Mouse (Mus musculus): ENCODE measurements around the gene Tmem108. TPM values are rescaled to one million over a fixed set of nuclear protein-coding genes. Genes with fewer than 3 reads are reported as not detected.

Gene Tmem108
- polyA plus RNA-seq, 2 experiments from 2014 or later: 1.0 to 3.2 TPM

DNA sequence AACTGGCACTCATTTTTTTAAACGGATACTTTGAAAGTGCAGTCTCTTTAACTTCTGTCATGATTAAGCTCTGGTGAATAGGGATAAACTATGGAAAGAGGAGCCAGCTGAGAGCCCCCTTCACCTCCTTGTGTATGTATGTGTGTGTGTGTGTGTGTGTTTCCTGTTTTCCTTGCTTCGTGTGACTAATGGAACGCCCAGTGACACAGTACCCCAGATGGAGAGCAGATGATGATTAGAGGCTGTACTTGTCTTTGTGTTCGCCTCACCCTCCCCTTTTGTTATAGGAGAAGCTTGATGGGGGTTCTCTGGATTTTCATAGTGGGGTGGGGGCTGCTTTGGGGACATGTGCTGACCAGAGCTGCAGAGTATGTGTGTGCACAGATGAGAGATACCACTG, 216.4 kb downstream of the Tmem108 start:
- no peak for ATAC-seq

DNA sequence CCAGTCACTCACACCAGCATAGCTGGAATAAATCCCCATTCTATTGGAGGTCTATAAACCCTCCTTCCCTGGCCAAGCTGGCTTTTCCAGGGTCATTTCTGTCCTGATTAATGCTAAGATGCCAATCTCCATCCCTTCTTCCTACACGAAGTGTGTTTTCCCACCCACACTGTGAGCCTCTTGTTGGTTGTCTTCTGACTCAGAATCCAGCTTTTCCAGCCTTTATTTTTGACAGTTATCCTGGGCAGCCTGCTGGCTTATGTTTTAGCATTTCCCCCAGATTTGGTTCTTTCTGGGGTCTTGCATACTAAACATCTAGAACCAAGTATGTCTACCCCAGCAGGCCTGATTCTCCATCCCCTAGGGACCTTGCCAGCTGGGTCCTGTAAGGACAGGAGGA, 217.0 kb downstream of the Tmem108 start:
- ATAC-seq: no peak

DNA sequence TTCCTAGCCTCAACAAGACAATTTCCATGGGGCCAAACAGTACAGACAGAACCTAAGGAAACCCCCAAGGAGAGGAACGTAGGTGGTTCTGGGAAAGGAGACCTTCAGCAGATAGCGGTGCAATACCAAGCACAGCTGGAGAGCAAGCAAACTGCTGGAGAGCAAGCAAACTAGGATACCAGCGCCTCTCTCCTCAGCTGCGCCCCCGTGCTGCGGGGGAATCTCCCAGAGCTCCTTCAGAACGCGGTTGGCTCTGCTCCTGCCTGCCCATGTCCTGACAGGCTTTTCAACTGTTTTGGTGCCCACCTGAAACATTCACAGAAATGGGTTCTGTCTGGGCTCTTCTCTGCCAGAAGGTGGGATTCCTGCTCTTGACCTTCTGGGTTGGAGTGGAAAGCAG, 221.1 kb downstream of the Tmem108 start:
- ATAC-seq: no peak

DNA sequence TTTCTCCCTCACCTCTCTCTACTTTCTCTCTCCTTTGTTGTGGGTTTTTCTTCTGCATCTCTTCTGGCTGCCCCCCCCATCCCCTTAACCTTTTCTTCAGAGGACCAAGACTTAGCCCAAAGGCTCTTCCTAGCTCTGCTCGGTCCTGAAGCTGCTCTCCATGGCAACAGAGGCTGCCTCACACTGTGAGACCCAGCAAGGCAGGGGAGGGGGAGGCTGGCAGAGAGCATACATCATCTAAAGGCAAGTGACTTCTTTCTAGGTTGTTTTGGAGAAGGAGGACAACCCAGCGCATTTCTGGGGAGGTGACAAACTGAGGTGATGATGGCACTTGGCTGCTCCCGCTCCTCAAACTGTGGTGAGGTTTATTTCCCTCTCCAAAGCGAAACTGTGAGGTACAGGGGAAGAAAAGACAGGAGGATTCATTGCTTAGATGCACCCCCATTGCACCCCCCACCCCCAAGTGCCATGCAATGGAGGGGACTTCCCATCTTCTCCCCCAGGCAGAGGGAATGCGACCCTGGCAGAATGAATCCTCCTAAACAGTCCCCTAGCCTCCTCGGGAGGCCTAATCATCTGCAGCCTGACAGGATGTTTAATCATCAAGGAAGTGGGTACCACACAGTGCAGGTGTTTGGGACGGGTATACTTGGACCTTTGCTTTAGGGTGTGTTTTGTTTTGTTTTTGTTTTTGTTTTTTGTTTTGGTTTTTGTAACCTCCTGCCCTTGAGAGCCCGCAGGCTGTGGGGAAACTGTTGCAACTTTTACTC, 223.4 kb downstream of the Tmem108 start:
- ATAC-seq: no peak

DNA sequence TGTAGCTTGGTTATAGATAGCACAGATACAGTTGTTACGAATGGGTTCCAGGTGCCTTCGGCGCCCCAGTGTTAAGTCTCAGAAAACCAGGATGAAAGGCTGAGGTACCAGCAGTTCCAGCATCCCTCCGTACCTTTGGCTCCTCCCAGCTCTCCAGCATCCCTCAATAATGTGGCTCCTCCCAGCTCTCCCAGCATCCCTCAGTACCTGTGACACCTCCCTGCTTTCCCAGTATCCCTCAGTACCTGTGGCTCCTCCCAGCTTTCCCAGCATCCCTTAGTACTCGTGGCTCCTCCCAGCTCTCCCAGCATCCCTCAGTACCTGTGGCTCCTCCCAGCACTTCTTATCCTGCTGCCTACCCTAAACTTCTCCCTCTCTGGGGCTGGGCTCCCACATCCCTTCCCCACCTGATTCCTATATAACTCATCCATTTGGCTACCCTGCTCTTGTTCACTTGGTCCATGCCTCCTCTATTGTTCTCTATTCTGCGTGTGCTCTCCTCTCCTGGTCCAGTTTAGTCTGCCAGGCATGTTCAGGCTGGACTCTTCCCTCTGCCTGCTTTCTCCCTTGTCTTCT, 225.5 kb downstream of the Tmem108 start:
- ATAC-seq: no peak

DNA sequence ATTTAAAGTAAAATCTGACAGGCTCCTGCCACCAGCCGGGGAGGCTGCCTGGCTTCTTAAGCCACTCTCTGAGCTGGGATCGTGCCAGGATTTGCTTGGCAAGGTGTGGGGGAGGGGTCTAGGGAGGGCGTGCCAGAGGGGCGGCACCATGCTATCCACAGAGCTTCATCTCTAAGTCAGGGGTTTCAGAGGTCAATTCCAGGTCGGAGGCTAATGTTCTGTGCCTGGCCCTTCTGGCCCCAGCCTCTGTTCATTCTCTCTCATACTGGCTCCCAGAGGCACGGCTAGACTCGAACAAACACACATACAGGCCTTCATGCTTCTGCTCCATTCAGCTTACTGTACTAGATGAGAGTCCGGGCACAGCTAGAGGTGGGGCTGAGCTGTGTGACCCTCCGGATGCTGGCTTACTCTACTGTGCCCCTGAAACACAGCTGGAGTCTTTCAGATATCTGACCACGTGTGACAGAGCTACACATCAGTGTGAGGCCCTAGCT, 236.5 kb downstream of the Tmem108 start:
- no peak for ATAC-seq

DNA sequence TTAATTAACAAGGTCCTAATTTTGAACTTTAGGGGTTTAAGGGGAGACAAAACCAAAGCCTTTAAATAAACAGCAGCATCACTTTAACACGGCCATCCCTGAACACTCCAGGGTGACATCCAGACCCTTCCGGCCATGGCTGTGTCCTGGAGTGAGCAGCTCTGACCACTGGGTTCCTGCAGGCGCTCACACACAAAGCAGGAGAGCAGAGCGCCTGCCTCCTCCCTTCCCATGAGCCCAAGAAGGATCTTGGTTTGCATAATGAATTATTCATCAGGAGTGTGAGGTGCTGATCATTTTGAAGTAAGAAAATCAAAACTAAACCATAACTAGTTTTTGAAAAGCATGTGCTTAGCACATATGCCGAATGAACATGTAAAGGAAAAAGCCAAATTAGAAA, 237.0 kb downstream of the Tmem108 start:
- ATAC-seq: no peak

DNA sequence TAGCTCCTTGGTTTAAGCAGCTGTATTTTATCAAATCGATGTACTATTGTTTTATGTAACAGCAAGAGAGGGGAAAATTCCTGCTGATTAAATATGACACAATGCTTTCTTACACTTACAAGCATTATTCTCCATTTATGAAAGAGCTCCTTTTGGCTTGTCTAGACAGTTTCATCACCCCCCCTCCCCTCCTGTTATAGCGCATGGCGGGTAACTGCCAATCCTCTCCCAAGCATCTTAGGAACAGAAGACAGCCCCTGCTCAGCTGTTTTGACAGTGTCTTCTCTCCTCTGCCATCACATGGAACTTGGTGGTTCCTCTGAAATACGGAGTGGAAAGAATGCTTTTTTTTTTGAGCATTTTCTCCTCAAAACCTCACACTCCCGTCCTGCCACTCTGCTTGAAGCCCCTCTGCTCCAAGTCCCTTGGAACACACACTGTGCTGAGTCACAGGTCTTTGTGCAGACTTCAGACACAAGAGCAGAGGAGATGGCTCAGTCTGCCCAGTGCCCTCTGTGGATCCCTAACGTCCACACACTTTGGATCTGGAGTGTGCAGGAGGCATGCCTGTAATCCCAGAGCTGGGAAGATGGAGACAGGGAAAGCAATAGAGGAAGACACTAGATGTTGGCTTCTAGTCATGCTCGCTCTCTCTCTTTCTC, 237.8 kb downstream of the Tmem108 start:
- no peak for ATAC-seq

DNA sequence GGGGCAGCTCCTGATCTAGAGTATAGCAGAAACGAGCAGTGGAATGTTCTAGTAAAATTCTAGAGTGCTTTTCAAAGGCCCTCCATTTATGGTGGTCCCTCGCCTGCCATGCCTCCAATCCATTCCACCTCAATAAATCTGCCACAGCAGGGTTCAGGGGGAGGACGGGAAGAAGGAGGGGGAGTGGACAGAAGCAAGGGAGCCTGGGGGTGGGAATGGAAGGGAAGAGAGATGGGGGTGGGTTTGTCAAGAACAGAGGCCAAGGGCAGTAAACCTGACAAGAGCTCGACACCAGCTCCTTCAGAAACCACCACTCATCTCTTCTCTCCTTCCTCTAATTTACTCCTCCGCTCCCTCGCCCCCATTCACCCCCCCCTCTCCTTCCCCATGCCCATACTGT, 238.6 kb downstream of the Tmem108 start:
- ATAC-seq: no peak

DNA sequence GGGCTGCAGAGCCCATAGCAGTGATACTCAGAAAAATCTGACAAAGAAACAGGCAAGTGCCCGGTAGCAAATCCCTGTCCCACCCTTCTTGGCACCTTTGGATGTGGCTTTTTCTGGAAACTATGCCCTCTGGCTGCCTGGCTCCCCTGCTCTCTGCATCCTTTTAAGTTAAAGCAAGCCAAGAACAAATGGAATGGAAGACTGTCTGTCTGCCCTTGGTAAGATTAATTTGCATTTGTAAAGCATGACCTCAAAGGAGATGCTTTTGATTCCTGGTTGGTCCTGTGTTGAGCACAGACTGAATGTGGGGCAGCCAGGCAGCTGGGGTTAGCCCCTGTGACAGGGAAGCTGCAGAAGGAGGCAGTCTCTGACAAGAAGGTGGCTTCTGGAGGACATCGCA, 247.8 kb downstream of the Tmem108 start:
- ATAC-seq: no peak

DNA sequence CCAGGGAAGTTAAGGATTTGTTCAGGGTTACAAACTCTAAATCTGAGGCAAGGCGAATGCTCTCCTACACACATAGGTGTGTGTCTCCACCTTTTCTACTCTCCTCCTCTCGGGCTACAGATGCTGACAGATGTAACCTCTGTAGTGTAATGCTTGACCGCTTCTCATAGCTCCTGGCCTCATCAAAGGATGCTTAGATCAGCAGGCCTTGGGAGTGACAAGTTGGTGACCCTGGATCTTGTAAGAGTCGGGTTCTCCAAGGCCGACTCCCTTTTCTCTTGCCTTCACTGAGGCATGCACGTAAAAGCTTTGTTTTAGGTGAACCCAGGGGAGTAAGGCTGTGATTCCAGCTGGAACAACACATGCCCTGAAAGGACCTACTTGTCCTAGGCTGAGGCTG, 249.4 kb downstream of the Tmem108 start:
- no peak for ATAC-seq

DNA sequence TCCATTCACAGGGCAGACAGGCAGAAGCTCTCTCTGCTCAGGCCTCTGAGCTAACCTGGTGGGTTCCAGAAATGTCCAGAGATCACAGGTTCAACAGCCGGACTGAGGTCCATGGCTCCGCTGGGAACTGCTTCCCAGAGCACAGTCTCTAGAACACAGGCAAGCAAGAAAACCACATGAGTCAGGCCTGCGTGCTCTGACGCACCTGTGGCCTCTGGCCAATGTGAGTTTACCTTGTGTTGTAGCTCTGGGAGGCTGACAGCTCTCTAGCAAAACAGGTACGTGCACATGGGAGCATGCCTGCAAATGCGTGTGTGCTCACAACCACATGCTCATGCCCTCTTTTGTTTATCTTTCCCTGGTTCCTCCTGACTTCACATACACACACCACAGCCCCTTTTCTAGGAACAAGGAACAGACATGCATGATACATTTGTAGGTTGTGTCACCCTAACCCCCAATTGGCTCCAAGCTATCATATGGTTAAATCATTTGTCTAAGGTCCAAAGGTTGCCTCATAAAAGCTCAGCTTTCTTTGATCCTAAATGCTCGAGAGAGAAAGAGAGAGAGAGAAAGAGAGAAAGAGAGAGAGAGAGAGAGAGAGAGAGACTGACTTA, 254.6 kb downstream of the Tmem108 start:
- no peak for ATAC-seq

DNA sequence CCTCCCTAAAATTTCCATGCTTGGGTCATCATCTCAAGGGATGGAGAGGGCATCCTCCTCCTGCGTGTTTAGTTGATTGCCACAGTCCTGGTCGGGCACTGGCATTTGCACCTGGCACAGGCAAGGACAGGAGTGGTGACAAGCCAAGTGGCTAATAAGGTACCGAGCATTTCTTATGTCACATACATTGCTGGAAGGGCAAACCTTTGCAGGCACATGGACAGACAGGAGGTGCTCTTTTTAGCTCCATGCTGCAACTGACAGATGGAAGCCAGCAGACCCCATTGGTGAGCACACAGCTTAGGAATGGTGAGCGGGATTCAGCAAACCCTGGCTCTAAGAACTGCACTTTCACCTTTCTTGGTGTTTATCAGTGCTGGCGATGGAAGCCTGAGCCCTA, 256.6 kb downstream of the Tmem108 start:
- no peak for ATAC-seq

DNA sequence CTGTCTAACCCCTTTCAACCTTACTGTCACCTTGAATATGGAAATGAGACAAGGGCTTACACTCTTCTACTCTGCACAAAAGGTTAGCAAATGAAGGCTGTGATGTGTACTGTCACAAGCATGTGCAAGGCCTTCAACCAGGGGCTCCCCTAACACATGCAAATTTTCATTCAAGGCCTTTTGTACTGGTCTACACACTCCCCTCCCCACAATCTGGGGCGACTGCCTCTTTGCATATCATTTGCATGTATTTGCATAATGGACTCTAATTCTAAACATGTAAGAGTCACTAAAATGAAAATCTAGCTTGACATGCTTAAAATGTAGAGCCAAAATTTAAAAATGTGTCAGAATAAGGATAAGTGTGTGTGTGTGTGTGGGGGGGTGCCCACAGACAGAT, 257.0 kb downstream of the Tmem108 start:
- ATAC-seq: no peak

DNA sequence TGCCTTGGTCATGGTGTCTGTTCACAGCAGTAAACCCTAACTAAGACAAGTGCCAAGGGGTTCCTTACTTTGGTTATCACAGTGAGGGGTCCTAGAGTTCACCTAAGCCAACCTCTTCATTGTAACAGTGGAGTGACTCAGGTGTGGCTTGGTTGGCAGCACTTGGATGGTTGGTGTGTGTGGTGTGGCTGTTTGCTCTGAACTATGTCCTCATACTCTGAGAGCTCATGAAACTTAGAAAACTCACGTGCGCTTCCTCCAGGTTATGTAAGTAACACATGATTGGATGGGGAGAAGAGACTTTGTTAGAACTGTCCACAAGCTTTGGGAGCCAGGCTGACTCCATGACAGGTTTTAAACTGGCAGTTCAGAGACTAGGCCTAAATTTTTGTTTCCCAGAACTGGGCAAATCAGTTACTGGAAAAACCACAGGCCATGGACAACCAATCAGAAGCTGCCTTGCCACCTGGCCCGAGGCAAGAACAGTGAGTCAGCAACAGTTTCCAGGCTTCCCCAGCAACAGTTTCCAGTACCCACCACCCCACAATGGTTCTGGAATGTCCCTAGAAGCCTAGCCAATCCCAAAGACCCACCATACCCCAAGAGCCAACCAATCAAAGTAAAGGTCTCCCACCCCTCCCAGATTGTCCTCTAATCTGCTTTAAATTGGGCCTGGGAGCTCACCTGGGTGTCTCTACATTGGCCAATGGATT, 257.9 kb downstream of the Tmem108 start:
- no peak for ATAC-seq

DNA sequence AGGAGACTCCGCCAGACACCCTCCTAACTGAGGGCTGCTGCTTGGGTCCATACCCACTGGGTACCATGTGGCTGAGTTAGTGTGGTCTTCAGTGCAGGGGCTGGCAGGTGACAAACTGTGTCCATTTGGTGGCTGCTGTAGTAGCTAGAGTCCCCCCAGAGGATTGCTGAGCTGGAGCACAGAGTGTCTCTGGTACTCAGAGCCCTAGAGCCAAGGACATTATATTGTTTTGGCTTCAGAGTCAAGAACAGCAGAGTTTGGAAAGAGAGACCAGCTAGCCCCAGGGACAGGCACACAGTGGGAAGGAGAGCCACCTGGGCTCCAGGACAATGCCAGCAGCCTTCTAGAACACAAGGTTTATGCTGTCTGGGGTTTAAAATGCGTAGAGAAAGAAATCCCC, 259.0 kb downstream of the Tmem108 start:
- no peak for ATAC-seq

DNA sequence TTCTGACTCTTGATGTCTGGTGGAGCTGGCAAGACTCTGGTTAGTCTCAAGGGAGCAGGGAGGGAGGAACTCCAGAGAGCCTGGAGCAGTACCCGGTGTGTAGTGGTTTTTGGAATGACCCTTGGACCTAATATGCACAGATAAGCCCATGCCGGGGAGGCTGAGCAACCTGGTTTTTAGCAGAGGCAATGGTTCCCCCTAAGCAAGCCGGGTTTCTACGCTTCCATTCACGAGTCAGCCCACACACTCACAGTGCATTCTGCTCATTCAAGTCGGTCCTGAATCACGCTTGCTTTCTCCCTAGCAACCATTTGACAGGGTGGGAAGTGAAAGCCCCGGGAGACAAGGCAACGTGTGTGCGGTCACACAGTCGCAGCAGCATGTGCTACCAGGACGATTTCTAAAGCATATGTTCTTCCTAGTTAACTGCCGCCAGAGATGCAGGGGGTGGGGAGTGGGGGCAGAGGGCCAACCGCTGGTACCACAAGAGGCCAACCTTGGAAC, 259.7 kb downstream of the Tmem108 start:
- ATAC-seq: no peak

DNA sequence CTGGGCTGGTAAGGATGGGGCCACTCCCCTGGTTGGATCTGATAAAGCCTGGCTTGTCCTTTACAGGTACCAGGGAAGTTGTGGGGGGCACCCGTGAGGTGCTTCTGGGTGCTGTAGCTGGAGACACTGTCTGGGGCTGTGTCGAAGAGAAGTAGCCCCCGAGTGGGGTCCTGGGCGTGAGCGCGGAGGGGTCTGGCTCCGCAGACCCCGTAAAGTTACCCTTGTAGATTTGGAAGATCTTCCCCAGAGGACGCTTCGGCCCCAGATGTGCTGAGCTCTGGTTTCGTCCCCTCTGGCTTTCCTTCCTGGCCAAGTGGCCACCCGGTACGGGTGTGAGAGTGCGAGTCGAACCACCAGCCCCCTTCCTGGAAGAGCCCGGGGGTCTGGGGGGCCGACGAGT, 262.3 kb downstream of the Tmem108 start:
- no peak for ATAC-seq

DNA sequence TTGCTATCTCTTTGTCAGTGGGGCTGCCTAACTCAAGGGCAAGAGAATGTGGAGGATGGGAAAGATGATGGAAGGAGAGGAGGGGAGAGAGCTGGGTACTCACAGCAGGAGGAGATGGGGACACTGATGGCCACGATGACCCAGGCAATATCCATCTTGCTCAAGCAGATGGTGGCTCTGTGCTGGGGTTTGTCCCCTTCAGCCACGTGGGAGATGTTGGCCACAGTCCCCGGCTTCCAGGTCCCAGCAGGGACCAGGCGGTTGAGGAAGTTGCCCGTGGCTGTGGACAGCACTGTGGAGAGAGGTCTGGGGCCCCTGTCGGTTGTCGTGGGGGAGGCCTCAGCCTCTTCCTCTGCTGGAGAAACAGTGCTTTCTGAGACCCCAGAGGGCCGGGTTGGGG, 262.9 kb downstream of the Tmem108 start:
- no peak for ATAC-seq

DNA sequence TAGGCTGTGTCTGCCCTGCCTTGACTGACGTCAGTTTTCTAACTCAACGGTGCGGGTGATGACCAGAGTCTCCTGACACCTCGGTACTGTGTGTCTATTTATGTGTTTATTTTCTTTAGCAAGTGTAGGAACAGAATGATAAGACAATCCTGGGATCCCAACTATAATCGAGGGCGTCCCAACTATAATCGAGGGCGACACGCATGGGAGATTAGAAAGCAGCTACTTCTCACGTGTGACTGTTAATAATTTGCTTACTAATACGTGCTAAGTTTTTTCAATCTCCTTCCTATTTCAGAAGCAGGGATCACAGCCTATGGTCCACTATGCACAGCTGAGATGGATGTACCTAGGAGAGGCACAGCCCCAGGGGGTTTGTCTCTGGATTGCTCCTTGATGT, 266.2 kb downstream of the Tmem108 start:
- no peak for ATAC-seq

DNA sequence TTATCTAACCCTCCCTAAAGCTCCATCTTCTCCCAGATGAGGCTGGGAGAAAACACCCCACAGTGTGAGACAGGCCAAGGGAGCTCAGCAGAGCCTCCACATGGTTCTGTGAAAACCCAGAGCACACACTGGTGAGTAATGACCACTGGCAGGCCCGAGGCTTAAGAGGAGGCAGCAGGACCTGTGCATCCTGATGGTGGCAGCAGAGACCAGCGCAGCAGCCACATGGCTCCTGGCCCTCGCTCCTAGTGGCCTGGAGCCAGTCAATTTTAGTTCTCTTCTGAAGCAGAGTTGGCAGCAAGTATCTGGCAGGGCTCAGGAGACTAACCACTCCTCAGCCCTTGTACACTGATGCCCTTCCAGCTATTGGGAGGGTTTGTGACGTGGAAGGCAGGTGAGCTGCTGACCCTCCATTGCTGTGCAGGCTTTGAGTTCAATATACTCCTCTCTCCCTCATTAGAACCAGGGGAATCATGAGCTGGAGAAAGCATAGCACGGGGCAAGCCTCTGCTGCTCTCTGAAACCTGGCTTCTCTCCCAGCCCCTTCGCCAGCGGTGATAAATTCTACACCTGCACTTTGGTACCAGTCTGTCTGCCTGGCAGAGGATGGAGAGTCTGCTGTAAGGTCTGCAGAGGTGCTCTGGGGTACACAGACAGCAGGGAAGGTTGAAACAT, 267.2 kb downstream of the Tmem108 start:
- no peak for ATAC-seq

DNA sequence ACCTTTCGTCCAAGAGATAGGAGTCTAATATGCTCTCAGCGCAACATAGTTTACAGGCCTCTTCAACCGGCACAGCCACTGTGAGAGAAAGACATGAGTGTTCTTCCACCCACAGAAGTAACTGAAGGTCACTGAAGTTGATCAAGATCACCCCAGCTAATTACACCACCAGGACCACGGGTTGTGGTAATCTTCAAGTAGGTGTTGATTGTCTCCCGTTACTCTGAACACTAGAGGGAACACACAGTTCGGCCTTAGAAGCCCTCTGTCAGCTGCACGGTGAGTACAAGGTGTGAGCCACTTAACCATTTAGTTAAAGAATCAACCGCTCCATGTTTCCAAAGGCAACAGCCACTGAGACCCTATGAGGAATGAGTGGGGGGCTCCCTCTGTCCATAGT, 269.7 kb downstream of the Tmem108 start:
- ATAC-seq: no peak

Measured in CD4-positive, CD25-positive, alpha-beta regulatory T cell, adult 4 months (primary cell).